Mouse (Mus musculus): ENCODE measurements around the gene Acad12.
A peak's percentile ranks its signal among the peaks of the same experiment; 100 is the strongest.
"Not testable (repeated sequence)": the region's sequence is repeated elsewhere in the genome, so short reads cannot be mapped to it uniquely, and the experiment has no call there.

The Acad12 gene

GRCm38 (mm10) chr5:121609556-121610135 lies 9.1 kb downstream of the Acad12 start:
- not testable (repeated sequence) for DNase-seq

GRCm38 (mm10) chr5:121606151-121606550 lies 12.6 kb downstream of the Acad12 start:
- DNase-seq, result peak; percentile 74

GRCm38 (mm10) chr5:121603815-121604214 lies 14.9 kb downstream of the Acad12 start:
- DNase-seq, result not testable (repeated sequence)

GRCm38 (mm10) chr5:121601547-121602299 lies 17.0 kb downstream of the Acad12 start:
- DNase-seq, result peak; percentile 82

- no peak for DNase-seq
These were observed 19.7 kb downstream of the Acad12 start for GRCm38 (mm10) chr5:121598871-121599610.

- DNase-seq, result no peak
These were observed 20.7 kb downstream of the Acad12 start for GRCm38 (mm10) chr5:121597991-121598537.

GRCm38 (mm10) chr5:121597332-121597731 lies 21.4 kb downstream of the Acad12 start:
- no peak for DNase-seq

GRCm38 (mm10) chr5:121596226-121596625 lies 22.5 kb downstream of the Acad12 start:
- no peak for DNase-seq

- DNase-seq, result no peak
These were observed 23.0 kb downstream of the Acad12 start for GRCm38 (mm10) chr5:121595758-121596157.

GRCm38 (mm10) chr5:121594714-121595313 lies 23.9 kb downstream of the Acad12 start:
- DNase-seq, result no peak

- peak; percentile 75 for DNase-seq
These were observed 25.0 kb downstream of the Acad12 start, which contains the start of gene Aldh2 for GRCm38 (mm10) chr5:121593451-121594401. Gene Aldh2 (minus strand): TSS chr5:121593824.

- DNase-seq, result peak; percentile 13
These were observed 25.8 kb downstream of the Acad12 start for GRCm38 (mm10) chr5:121592816-121593407.

- DNase-seq, result no peak
These were observed 26.5 kb downstream of the Acad12 start for GRCm38 (mm10) chr5:121592064-121592815.

GRCm38 (mm10) chr5:121591417-121592063 lies 27.2 kb downstream of the Acad12 start:
- no peak for DNase-seq

GRCm38 (mm10) chr5:121589928-121590327 lies 28.8 kb downstream of the Acad12 start:
- DNase-seq, result no peak

- DNase-seq, result no peak
These were observed 32.2 kb downstream of the Acad12 start for GRCm38 (mm10) chr5:121586400-121587039.

- DNase-seq, result no peak
These were observed 33.0 kb downstream of the Acad12 start for GRCm38 (mm10) chr5:121585699-121586098.

- no peak for DNase-seq
These were observed 33.7 kb downstream of the Acad12 start for GRCm38 (mm10) chr5:121585005-121585404.

- peak; percentile 63 for DNase-seq
These were observed 34.8 kb downstream of the Acad12 start for GRCm38 (mm10) chr5:121583765-121584501.
